Mouse (Mus musculus) testis, adult 10 weeks (tissue): ENCODE measurements around the gene Gvin1. TPM values are rescaled to one million over a fixed set of nuclear protein-coding genes. Genes with fewer than 3 reads are reported as not detected.

Source experiments
- polyA plus RNA-seq: library from polyadenylated mRNA; stranded (reverse); fragments of 350-450 nt; fragmentation: Illumina TruSeq; extraction: RNeasy Lipid Tissue Mini Kit (QIAGEN cat#74804); gene quantifications from one replicate; pipeline ENCODE4 v1.2.3, GENCODE M21; 2014; ENCODE audit warnings: low read depth, low replicate concordance

The Gvin1 gene
- polyA plus RNA-seq = 1.5 TPM

DNA sequence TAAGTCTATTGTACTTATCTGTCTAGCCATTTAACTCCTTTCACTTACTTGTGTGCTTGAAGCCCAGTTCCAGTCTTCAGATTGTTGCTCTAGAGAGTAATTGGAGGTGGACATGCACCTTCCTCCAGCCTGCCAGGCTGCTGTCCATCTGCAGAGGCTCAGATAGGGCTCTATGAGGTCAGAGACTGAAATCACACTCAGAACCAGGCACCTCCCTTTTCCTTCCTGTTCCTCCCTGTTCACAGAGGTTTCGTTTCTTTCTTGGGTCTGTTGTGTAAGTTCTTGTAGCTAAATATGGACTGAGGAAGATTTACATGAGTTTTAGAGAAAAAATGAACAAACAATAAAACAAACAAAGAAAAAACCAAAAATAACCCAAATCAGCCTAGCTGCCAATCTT, at the start of gene Gvin1:
Gvin1 (minus strand) TSS at position 150 of the 400 bp plus-strand sequence.

